Mouse (Mus musculus) ES-E14 (cell line): ENCODE data around the gene Mmadhc. TPM values are rescaled to one million over a fixed set of nuclear protein-coding genes. Genes with fewer than 3 reads are reported as not detected.

Experiments
- DNase-seq: peaks from one replicate; pipeline ENCODE4 v3.0.0-alpha.2; 2013; ENCODE audit warnings: low read depth, low spot score
- H3K27ac ChIP-seq: 2 replicates; pipeline ENCODE4 v1.5.1; 2012; ENCODE audit warnings: low read depth, mild to moderate bottlenecking, low read length, moderate library complexity, mixed read lengths; ENCODE audit not compliant: poor library complexity, insufficient read depth, severe bottlenecking
- H3K36me3 ChIP-seq: 2 replicates; pipeline ENCODE4 v1.6.1; 2012; ENCODE audit warnings: mild to moderate bottlenecking, low read length, moderate library complexity, mixed read lengths; ENCODE audit not compliant: control insufficient read depth, poor library complexity, insufficient read depth, severe bottlenecking
- H3K4me1 ChIP-seq, 2 experiments: fragments of 150-350 bp in 1 of 2; sonication (generic) in 1 of 2; 2 replicates each; pipeline ENCODE4 v1.6.1; 2012; ENCODE audit warnings: low read length in 2 of 2, mild to moderate bottlenecking in 1 of 2, mixed read lengths in 1 of 2; ENCODE audit not compliant: control insufficient read depth in 2 of 2, insufficient read depth in 2 of 2, poor library complexity in 1 of 2
- H3K4me3 ChIP-seq, 2 experiments: fragments of 150-350 bp in 1 of 2; sonication (generic) in 1 of 2; 2 replicates each; pipeline ENCODE4 v1.5.1; 2012; ENCODE audit warnings: low read length in 2 of 2, low read depth in 1 of 2, mild to moderate bottlenecking in 1 of 2, mixed read lengths in 1 of 2; ENCODE audit not compliant: insufficient read depth in 1 of 2, poor library complexity in 1 of 2, severe bottlenecking in 1 of 2
- H3K9ac ChIP-seq: 2 replicates; pipeline ENCODE4 v1.6.1; 2012; ENCODE audit warnings: low read depth, mild to moderate bottlenecking, low read length, mixed read lengths; ENCODE audit not compliant: poor library complexity, insufficient read depth, severe bottlenecking
- H3K9me3 ChIP-seq: fragments of 150-350 bp; sonication (generic); 2 replicates; pipeline ENCODE4 v1.6.1; 2012; ENCODE audit warnings: low read depth, mild to moderate bottlenecking, low read length; ENCODE audit not compliant: control insufficient read depth, insufficient read depth
- CHD2 ChIP-seq: IDR thresholded peaks from 2 replicates; pipeline ENCODE4 v1.6.1; 2014; ENCODE audit warnings: mild to moderate bottlenecking, low read depth, low read length, inconsistent platforms
- HCFC1 ChIP-seq: IDR thresholded peaks from 2 replicates; pipeline ENCODE4 v1.6.1; 2012; ENCODE audit warnings: low read length, inconsistent platforms, borderline replicate concordance; ENCODE audit not compliant: insufficient read depth
- MAFK ChIP-seq: IDR thresholded peaks from 2 replicates; pipeline ENCODE4 v1.6.1; 2014; ENCODE audit warnings: mild to moderate bottlenecking, low read depth, low read length, inconsistent platforms; ENCODE audit not compliant: insufficient read depth
- ZC3H11A ChIP-seq: IDR thresholded peaks from 2 replicates; pipeline ENCODE4 v1.6.1; 2012; ENCODE audit warnings: low read depth, mild to moderate bottlenecking, inconsistent platforms, low read length, borderline replicate concordance
- ZNF384 ChIP-seq: IDR thresholded peaks from 2 replicates; pipeline ENCODE4 v1.6.1; 2012; ENCODE audit warnings: low read depth, low read length, inconsistent platforms
- in situ Hi-C, 2 experiments: fragments of 600-800 bp; cut with MboI; formaldehyde crosslinking; loops; one replicate each; pipeline ENCODE4 v1.15.1; 2025; ENCODE audit warnings: low sequenced_read_pairs in 2 of 2, inconsistent platforms in 1 of 2; ENCODE audit not compliant: unreplicated experiment in 2 of 2
- total RNA-seq: library from RNA; depleted of rRNA; stranded (reverse); fragments of 300-350 nt; gene quantifications from 2 replicates; pipeline ENCODE4 v1.2.3, GENCODE M21; 2012; rRNA removed

Gene Mmadhc
- total RNA-seq: 47.1 and 57.5 TPM in 2 replicates

DNA sequence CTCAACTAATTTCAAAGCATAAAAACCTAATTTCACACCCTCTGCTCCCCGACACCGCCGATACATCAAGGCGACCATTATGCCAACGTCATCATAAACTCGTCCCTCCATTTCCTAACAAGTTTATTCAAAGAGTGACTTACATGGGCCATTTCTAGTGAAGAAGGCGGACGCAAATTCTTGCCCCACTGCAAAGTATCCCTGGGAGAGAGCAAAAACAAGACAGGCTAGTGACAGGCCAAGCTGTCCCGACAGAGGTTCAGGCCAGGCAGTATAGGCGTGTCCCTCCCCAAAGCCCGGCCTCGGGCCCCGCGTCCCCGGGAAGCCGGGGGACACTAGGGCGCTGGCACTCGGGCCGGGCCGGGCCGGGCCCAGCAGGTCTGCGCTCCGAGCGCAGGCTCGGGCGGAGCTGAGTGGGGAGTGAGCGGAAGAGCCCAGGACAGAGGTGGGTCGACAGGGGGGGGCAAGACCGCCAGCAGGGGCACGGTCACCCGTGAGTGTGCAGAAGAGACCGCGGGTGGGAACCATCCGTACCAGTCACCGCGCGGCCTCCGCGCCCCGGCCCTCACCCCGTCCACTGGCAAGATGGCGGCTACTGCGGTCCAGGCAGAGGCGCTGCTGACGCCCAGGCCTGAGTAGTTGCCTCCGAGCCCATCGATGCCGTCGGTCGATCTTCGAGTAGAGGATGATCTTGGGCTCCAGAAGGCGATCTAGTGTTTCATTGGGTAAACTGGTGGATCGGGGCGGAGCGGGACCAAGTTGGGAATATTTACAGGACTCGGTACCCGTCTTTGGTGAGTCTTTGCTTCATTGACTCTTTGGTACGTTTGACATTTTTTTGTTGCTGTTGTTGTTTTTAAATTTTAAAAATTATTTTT lies at the start of gene Mmadhc:
Mmadhc (minus strand) TSS at position 693 of the 878 bp plus-strand sequence.
- DNase-seq: peak; percentile 87

DNA sequence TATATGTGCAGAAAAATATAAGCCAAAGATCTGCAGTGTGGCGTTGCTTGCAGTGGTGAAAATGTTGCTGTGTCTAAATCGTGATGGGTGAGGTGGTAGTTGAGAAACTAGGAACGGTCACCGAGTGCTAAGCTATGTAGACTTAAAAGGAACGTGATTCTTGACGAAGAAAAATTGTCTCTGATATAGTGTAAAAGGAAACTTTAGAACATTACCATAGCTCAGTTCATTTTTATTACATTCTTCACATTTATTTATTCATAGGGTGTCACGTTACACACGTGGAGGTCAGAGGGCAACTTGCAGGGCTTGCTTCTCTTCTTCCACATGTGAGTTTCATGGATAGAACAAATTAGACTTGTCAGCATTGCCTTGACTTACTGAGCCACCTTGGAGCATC lies 47.0 kb upstream of the Mmadhc start:
- TF ChIP-seq MAFK: no peak
- no peak for TF ChIP-seq HCFC1
- no peak for TF ChIP-seq CHD2
- no peak for TF ChIP-seq ZC3H11A
- TF ChIP-seq ZNF384: no peak
- no peaks in the 10 kb centered on the region for H3K9me3 ChIP-seq
- in situ Hi-C loops: no loop called here
- H3K27ac ChIP-seq: no peak overlapping the region
- no peak overlapping the region for H3K4me3 ChIP-seq
- no peaks in the 10 kb centered on the region for H3K36me3 ChIP-seq
- no peak overlapping the region for H3K9ac ChIP-seq
- no peak for DNase-seq
- H3K4me1 ChIP-seq: no peaks in the 10 kb centered on the region

More for the DNA sequence above, at the start of gene Mmadhc:
- in situ Hi-C loops: no loop called here
- TF ChIP-seq CHD2 (no peak), ZNF384 (peak; percentile 93), MAFK (peak; percentile 69; the same call in 1 of the 2 replicates), HCFC1 (peak; percentile 82)
- H3K27ac ChIP-seq: 0 out of 2 replicates have a peak within 1 kb of the TSS, but pooled peaks have one; percentile 41
- no peaks in the 10 kb centered on the region for H3K9me3 ChIP-seq
- peak within 1 kb of the TSS; percentile 96 for H3K9ac ChIP-seq
- peak within 1 kb of the TSS; percentile 91 to 93 for H3K4me3 ChIP-seq
- no peaks in the 10 kb centered on the region for H3K36me3 ChIP-seq
- H3K4me1 ChIP-seq: peaks cover 2% of the 10 kb centered on the region in 2 experiments; a peak in 1 of 4 replicates

DNA sequence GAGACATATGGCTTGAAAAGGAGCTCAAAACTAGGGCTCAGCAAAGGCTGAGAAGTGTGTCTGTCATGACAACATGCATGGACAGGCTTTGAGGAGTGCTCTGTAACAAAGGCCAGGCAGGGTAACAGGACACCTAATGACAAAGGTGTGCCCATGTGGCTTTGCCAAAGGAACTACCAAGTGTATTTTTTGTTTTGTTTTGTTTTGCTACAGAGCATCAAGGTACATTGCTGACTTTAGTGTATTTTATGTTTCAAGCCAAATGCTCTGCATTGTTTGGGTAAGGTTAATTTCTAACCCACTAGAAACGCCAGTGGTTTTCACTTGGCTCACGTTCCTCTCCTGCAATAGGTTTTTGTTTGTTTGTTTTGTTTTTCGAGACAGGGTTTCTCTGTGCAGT lies 42.5 kb upstream of the Mmadhc start:
- no peak overlapping the region for H3K27ac ChIP-seq
- TF ChIP-seq ZC3H11A (no peak), MAFK (no peak), HCFC1 (no peak), CHD2 (no peak), ZNF384 (no peak)
- no peaks in the 10 kb centered on the region for H3K4me1 ChIP-seq
- no peaks in the 10 kb centered on the region for H3K9me3 ChIP-seq
- DNase-seq: no peak
- in situ Hi-C loops: no loop called here
- no peaks in the 10 kb centered on the region for H3K36me3 ChIP-seq
- H3K9ac ChIP-seq: no peak overlapping the region
- H3K4me3 ChIP-seq: no peak overlapping the region

DNA sequence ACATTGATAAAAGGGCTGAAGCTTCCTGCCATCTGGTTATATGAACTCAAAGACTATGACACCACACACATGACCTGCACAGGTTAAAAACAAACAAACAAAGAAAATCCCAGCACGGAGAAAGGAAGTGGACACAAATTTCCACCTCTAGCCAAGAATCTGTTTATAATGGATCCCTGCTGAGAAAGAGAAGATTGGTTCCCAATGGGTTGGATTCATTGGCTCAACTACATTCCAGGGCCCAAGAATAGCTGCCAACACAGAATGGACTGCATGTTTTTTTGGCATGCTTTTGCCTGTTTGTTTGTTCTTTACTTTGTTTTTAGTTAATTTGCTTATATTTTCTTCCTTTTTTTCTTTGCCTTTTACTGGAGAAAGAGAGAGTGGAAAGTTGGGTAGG lies 41.0 kb upstream of the Mmadhc start:
- Histone ChIP-seq H3K9ac (no peak overlapping the region), H3K4me1 (no peaks in the 10 kb centered on the region), H3K9me3 (no peaks in the 10 kb centered on the region), H3K27ac (no peak overlapping the region), H3K4me3 (no peak overlapping the region), H3K36me3 (no peaks in the 10 kb centered on the region)
- TF ChIP-seq MAFK: no peak
- no peak for TF ChIP-seq CHD2
- TF ChIP-seq HCFC1: no peak
- TF ChIP-seq ZNF384: no peak
- TF ChIP-seq ZC3H11A: no peak
- DNase-seq: no peak
- in situ Hi-C loops: no loop called here
